Mouse (Mus musculus) mouse embryonic stem cell (cell line): ENCODE results near the gene Vipr1.

Experiments used
- in situ Hi-C, 2 experiments: fragments of 300-500 bp; cut with MboI; formaldehyde crosslinking; loops; 1 replicate in 1 of 2; 3 replicates in 1 of 2; pipeline ENCODE4 v1.14.3; 2019 to 2020; ENCODE audit warnings: low sequenced_read_pairs in 2 of 2, low pct_unique_long_range_greater_than_20kb in 1 of 2, mixed read lengths in 1 of 2; ENCODE audit not compliant: unreplicated experiment in 1 of 2

Gene Vipr1

GRCm38 (mm10) chr9:121697150-121698049 lies 54.9 kb downstream of the Vipr1 start:
- in situ Hi-C loops = loop anchor here in 1 of 2 experiments (25.0 kb wide), 1 partner anchor 210 kb away; the partner anchor contains the start of gene Cck

GRCm38 (mm10) chr9:121704261-121704645 lies 61.7 kb downstream of the Vipr1 start:
- in situ Hi-C loops = no loop called here

GRCm38 (mm10) chr9:121704646-121705625 lies 62.4 kb downstream of the Vipr1 start, which contains the start of gene Sec22c:
TSS of gene Sec22c (minus strand) at chr9:121705490.
- in situ Hi-C loops = no loop called here

GRCm38 (mm10) chr9:121706029-121706675 lies 63.6 kb downstream of the Vipr1 start:
- in situ Hi-C loops = no loop called here

GRCm38 (mm10) chr9:121707801-121708200 lies 65.3 kb downstream of the Vipr1 start:
- in situ Hi-C loops = no loop called here

- in situ Hi-C loops = no loop called here
Measured at GRCm38 (mm10) chr9:121708506-121709486, 66.3 kb downstream of the Vipr1 start.

GRCm38 (mm10) chr9:121709898-121710583 lies 67.5 kb downstream of the Vipr1 start, which contains the start of gene Ss18l2:
TSS of gene Ss18l2 (plus strand) at chr9:121710329.
- in situ Hi-C loops = no loop called here

GRCm38 (mm10) chr9:121710584-121710975 lies 68.1 kb downstream of the Vipr1 start:
- in situ Hi-C loops = no loop called here

GRCm38 (mm10) chr9:121717048-121717447 lies 74.5 kb downstream of the Vipr1 start:
- in situ Hi-C loops = no loop called here

GRCm38 (mm10) chr9:121718070-121718705 lies 75.7 kb downstream of the Vipr1 start:
- in situ Hi-C loops = no loop called here

GRCm38 (mm10) chr9:121718792-121719318 lies 76.3 kb downstream of the Vipr1 start, which contains the start of gene Nktr:
TSS of gene Nktr (plus strand) at chr9:121719169.
- in situ Hi-C loops = no loop called here

- in situ Hi-C loops = no loop called here
Measured at GRCm38 (mm10) chr9:121719347-121720331, 77.1 kb downstream of the Vipr1 start.
